Mouse (Mus musculus) CH12.LX (cell line): ENCODE results near the gene Ube2d2b.

ENCODE experiments used
- CTCF ChIP-seq, 2 experiments: IDR thresholded peaks in 1 of 2; conservative IDR thresholded peaks in 1 of 2; 2 replicates each; pipeline ENCODE4 v1.5.1; 2011 to 2012; ENCODE audit warnings: low read depth in 2 of 2, low read length in 2 of 2, improper control_type of control experiment in 1 of 2, inconsistent platforms in 1 of 2, mild to moderate bottlenecking in 1 of 2, moderate library complexity in 1 of 2
- EP300 ChIP-seq: IDR thresholded peaks from 2 replicates; pipeline ENCODE4 v1.6.1; 2011; ENCODE audit warnings: low read length, improper control_type of control experiment
- GABPA ChIP-seq: IDR thresholded peaks from 2 replicates; pipeline ENCODE4 v1.6.1; 2012; ENCODE audit warnings: low read depth, low read length, improper control_type of control experiment, inconsistent platforms; ENCODE audit not compliant: insufficient replicate concordance
- JUND ChIP-seq: conservative IDR thresholded peaks from 2 replicates; pipeline ENCODE4 v1.6.1; 2011; ENCODE audit warnings: low read depth, low read length, improper control_type of control experiment
- TBP ChIP-seq: conservative IDR thresholded peaks from 2 replicates; pipeline ENCODE4 v1.6.1; 2011; ENCODE audit warnings: low read depth, low read length, improper control_type of control experiment
- UBTF ChIP-seq: IDR thresholded peaks from 2 replicates; pipeline ENCODE4 v1.6.1; 2012; ENCODE audit warnings: low read depth, mild to moderate bottlenecking, inconsistent platforms, low read length, improper control_type of control experiment, moderate library complexity
- ZMIZ1 ChIP-seq: IDR thresholded peaks from 2 replicates; pipeline ENCODE4 v1.6.1; 2012; ENCODE audit warnings: low read depth, mild to moderate bottlenecking, inconsistent platforms, low read length, improper control_type of control experiment

GRCm38 (mm10) chr5:107792516-107792915, 37.4 kb upstream of the Ube2d2b start:
- no peak for TF ChIP-seq CTCF (conservative IDR thresholded peaks at IDR 0.05 in 1 of 2, IDR thresholded peaks at IDR 0.05 in 1 of 2; ENCODE audit: low read depth in 2 of 2, low read length in 2 of 2)
- no peak for TF ChIP-seq TBP
- TF ChIP-seq JUND = no peak
- no peak for TF ChIP-seq UBTF
- TF ChIP-seq ZMIZ1 = no peak
- TF ChIP-seq GABPA = no peak
- TF ChIP-seq EP300 = no peak
